Mouse (Mus musculus) c-Kit-positive CD71-negative TER-119-negative erythroid progenitor cells, embryonic 14.5 days (primary cell): ENCODE data around the gene Crip3.
A peak's percentile ranks its signal among the peaks of the same experiment; 100 is the strongest.

ENCODE experiments used
- DNase-seq: peaks from one replicate; pipeline ENCODE4 v3.0.0-alpha.2; 2013; ENCODE audit warnings: low read depth

Crip3 gene

GRCm38 (mm10) chr17:46428761-46429414 lies at the start of gene Crip3:
TSS of gene Crip3 (plus strand) at chr17:46428926.
- DNase-seq = no peak

GRCm38 (mm10) chr17:46383294-46384060 lies 45.2 kb upstream of the Crip3 start, which contains the start of gene Zfp318:
TSS of gene Zfp318 (plus strand) at chr17:46383731.
- DNase-seq = peak; percentile 91

GRCm38 (mm10) chr17:46384061-46384801 lies 44.5 kb upstream of the Crip3 start:
- DNase-seq = no peak

- no peak for DNase-seq
These were observed 40.5 kb upstream of the Crip3 start for GRCm38 (mm10) chr17:46388200-46388599.

- DNase-seq = no peak
These were observed 35.7 kb upstream of the Crip3 start for GRCm38 (mm10) chr17:46393012-46393411.

GRCm38 (mm10) chr17:46394631-46395030 lies 34.1 kb upstream of the Crip3 start:
- no peak for DNase-seq

- DNase-seq = no peak
These were observed 20.2 kb upstream of the Crip3 start for GRCm38 (mm10) chr17:46408478-46408877.

GRCm38 (mm10) chr17:46418628-46419027 lies 10.1 kb upstream of the Crip3 start:
- no peak for DNase-seq

- DNase-seq = no peak
These were observed 9.0 kb upstream of the Crip3 start for GRCm38 (mm10) chr17:46419717-46420116.

- DNase-seq = no peak
These were observed 2.2 kb upstream of the Crip3 start for GRCm38 (mm10) chr17:46426496-46426895.

- no peak for DNase-seq
These were observed 4.9 kb downstream of the Crip3 start for GRCm38 (mm10) chr17:46433627-46434026.

- DNase-seq = no peak
These were observed 8.1 kb downstream of the Crip3 start for GRCm38 (mm10) chr17:46436672-46437366.

GRCm38 (mm10) chr17:46438298-46438873 lies 9.7 kb downstream of the Crip3 start, which contains the start of gene Slc22a7:
TSS of gene Slc22a7 (minus strand) at chr17:46438457.
- DNase-seq = no peak

- DNase-seq = no peak
These were observed 10.4 kb downstream of the Crip3 start for GRCm38 (mm10) chr17:46439176-46439575.

- no peak for DNase-seq
These were observed 16.3 kb downstream of the Crip3 start for GRCm38 (mm10) chr17:46444839-46445579.

GRCm38 (mm10) chr17:46446264-46446663 lies 17.5 kb downstream of the Crip3 start:
- no peak for DNase-seq

- no peak for DNase-seq
These were observed 24.0 kb downstream of the Crip3 start for GRCm38 (mm10) chr17:46452683-46453082.

- DNase-seq = no peak
These were observed 24.7 kb downstream of the Crip3 start for GRCm38 (mm10) chr17:46453302-46453948.

GRCm38 (mm10) chr17:46453970-46454411 lies 25.3 kb downstream of the Crip3 start:
- no peak for DNase-seq

- DNase-seq = no peak
These were observed 25.8 kb downstream of the Crip3 start for GRCm38 (mm10) chr17:46454539-46454938.
